Mouse (Mus musculus) midbrain, embryonic 15.5 days (tissue): ENCODE measurements around the gene Pigyl. TPM values are rescaled to one million over a fixed set of nuclear protein-coding genes. Genes with fewer than 3 reads are reported as not detected.
A peak's percentile ranks its signal among the peaks of the same experiment; 100 is the strongest.

Source experiments
- ATAC-seq: fragments of 200-750 bp; cut with Nextera tagmentation; replicated peaks from 2 replicates; pipeline ENCODE4 v1.8.0; 2017; ENCODE audit warnings: moderate TSS enrichment
- H3K27ac ChIP-seq: fragments of 300-500 bp; sonication (generic); 2 replicates; pipeline ENCODE4 v1.5.1; 2015; ENCODE audit warnings: mild to moderate bottlenecking, inconsistent platforms
- H3K27me3 ChIP-seq: fragments of 300-500 bp; sonication (generic); replicated peaks from 2 replicates; pipeline ENCODE4 v1.6.1; 2015; ENCODE audit warnings: inconsistent platforms
- H3K36me3 ChIP-seq: fragments of 300-500 bp; sonication (generic); replicated peaks from 2 replicates; pipeline ENCODE4 v1.6.1; 2015; ENCODE audit warnings: inconsistent platforms
- H3K4me1 ChIP-seq: fragments of 300-500 bp; sonication (generic); 2 replicates; pipeline ENCODE4 v1.6.1; 2015; ENCODE audit warnings: inconsistent platforms
- H3K4me2 ChIP-seq: fragments of 300-500 bp; sonication (generic); 2 replicates; pipeline ENCODE4 v1.6.1; 2015; ENCODE audit warnings: inconsistent platforms, mild to moderate bottlenecking, moderate library complexity
- H3K4me3 ChIP-seq: fragments of 300-500 bp; sonication (generic); 2 replicates; pipeline ENCODE4 v1.5.1; 2015; ENCODE audit warnings: mild to moderate bottlenecking, inconsistent platforms
- H3K9ac ChIP-seq: fragments of 300-500 bp; sonication (generic); 2 replicates; pipeline ENCODE4 v1.6.1; 2015; ENCODE audit warnings: mild to moderate bottlenecking, inconsistent platforms
- H3K9me3 ChIP-seq: fragments of 300-500 bp; sonication (generic); 2 replicates; pipeline ENCODE4 v1.6.1; 2016; ENCODE audit warnings: inconsistent platforms
- WGBS: fragments of 180-500 bp; shearing (Covaris S2); methylation state at CpG from one replicate; pipeline ENCODE4 v1.1.7; 2015; ENCODE audit warnings: mixed read lengths; 5-methylcytosine and 5-hydroxymethylcytosine counted together
- microRNA-seq: library from miRNA; unstranded; fragments of <30 nt; microRNA quantifications from one replicate; pipeline ENCODE4, GENCODE M21; 2016
- polyA plus RNA-seq: library from polyadenylated mRNA; unstranded; fragments of >200 nt; fragmentation: Nextera tagmentation; extraction: Ambion mirVana; gene quantifications from 2 replicates; pipeline ENCODE4 v1.2.1, GENCODE M21; 2015

Gene Pigyl
- polyA plus RNA-seq, 1 experiment from 2014 or later: 85.7 TPM

GRCm38 (mm10) chr9:22165964-22166363 lies 9.3 kb downstream of the Pigyl start:
- H3K27ac ChIP-seq: no peak overlapping the region
- H3K36me3 ChIP-seq: no peaks in the 10 kb centered on the region
- H3K4me1 ChIP-seq: no peaks in the 10 kb centered on the region
- ATAC-seq: no peak
- no peak overlapping the region for H3K4me3 ChIP-seq
- 50% methylated on average over 6 of the region's 6 CpGs for WGBS
- H3K27me3 ChIP-seq: no peaks in the 10 kb centered on the region
- no peak overlapping the region for H3K4me2 ChIP-seq
- no peak overlapping the region for H3K9ac ChIP-seq
- no peaks in the 10 kb centered on the region for H3K9me3 ChIP-seq

- H3K27ac ChIP-seq: no peak overlapping the region
- WGBS: 94% methylated on average over 10 of the region's 10 CpGs
- H3K4me1 ChIP-seq: no peaks in the 10 kb centered on the region
- no peak overlapping the region for H3K4me2 ChIP-seq
- no peaks in the 10 kb centered on the region for H3K36me3 ChIP-seq
- no peaks in the 10 kb centered on the region for H3K9me3 ChIP-seq
- no peak overlapping the region for H3K9ac ChIP-seq
- no peaks in the 10 kb centered on the region for H3K27me3 ChIP-seq
- no peak overlapping the region for H3K4me3 ChIP-seq
- ATAC-seq: no peak
Measured at GRCm38 (mm10) chr9:22166686-22167085, 10.0 kb downstream of the Pigyl start.

GRCm38 (mm10) chr9:22167751-22168150 lies 11.1 kb downstream of the Pigyl start:
- Histone ChIP-seq H3K4me2 (no peak overlapping the region), H3K9me3 (no peaks in the 10 kb centered on the region), H3K27ac (no peak overlapping the region), H3K4me1 (no peaks in the 10 kb centered on the region), H3K36me3 (no peaks in the 10 kb centered on the region), H3K4me3 (no peak overlapping the region), H3K27me3 (no peaks in the 10 kb centered on the region), H3K9ac (no peak overlapping the region)
- no peak for ATAC-seq
- 95% methylated on average over 4 of the region's 4 CpGs for WGBS

- ATAC-seq: no peak
- H3K27me3 ChIP-seq: no peaks in the 10 kb centered on the region
- no peak overlapping the region for H3K27ac ChIP-seq
- no peaks in the 10 kb centered on the region for H3K36me3 ChIP-seq
- no peaks in the 10 kb centered on the region for H3K4me1 ChIP-seq
- no peak overlapping the region for H3K9ac ChIP-seq
- H3K9me3 ChIP-seq: no peaks in the 10 kb centered on the region
- no peak overlapping the region for H3K4me2 ChIP-seq
- no peak overlapping the region for H3K4me3 ChIP-seq
- WGBS: 94% methylated on average over 11 of the region's 11 CpGs
Measured at GRCm38 (mm10) chr9:22169327-22169726, 12.7 kb downstream of the Pigyl start.

- H3K9me3 ChIP-seq: no peaks in the 10 kb centered on the region
- H3K4me3 ChIP-seq: no peak overlapping the region
- no peaks in the 10 kb centered on the region for H3K27me3 ChIP-seq
- ATAC-seq: no peak
- no peak overlapping the region for H3K4me2 ChIP-seq
- no peaks in the 10 kb centered on the region for H3K4me1 ChIP-seq
- WGBS: 91% methylated on average over 4 of the region's 4 CpGs
- H3K9ac ChIP-seq: no peak overlapping the region
- H3K36me3 ChIP-seq: no peaks in the 10 kb centered on the region
- H3K27ac ChIP-seq: no peak overlapping the region
Measured at GRCm38 (mm10) chr9:22172318-22172717, 15.7 kb downstream of the Pigyl start.

- peak within 1 kb of the TSS; percentile 56 for H3K9ac ChIP-seq
- no peaks in the 10 kb centered on the region for H3K36me3 ChIP-seq
- peaks cover 5% of the 10 kb centered on the region; the same call in 1 of the 2 replicates for H3K4me1 ChIP-seq
- no peaks in the 10 kb centered on the region for H3K9me3 ChIP-seq
- 21% methylated on average over 38 of the region's 43 CpGs for WGBS
- peak; percentile 92 for ATAC-seq
- no peak within 1 kb of the TSS for H3K27ac ChIP-seq
- no peaks in the 10 kb centered on the region for H3K27me3 ChIP-seq
- H3K4me2 ChIP-seq: peak within 1 kb of the TSS; percentile 84
- peak within 1 kb of the TSS; percentile 48 for H3K4me3 ChIP-seq
Measured at GRCm38 (mm10) chr9:22188025-22188611, 31.5 kb downstream of the Pigyl start, which contains the start of gene Zfp872. TSS of gene Zfp872 (plus strand) at chr9:22188090.

- H3K9ac ChIP-seq: no peak overlapping the region
- H3K4me3 ChIP-seq: no peak overlapping the region
- H3K27me3 ChIP-seq: no peaks in the 10 kb centered on the region
- H3K9me3 ChIP-seq: peaks cover 10% of the 10 kb centered on the region
- H3K4me1 ChIP-seq: no peaks in the 10 kb centered on the region
- H3K36me3 ChIP-seq: no peaks in the 10 kb centered on the region
- H3K4me2 ChIP-seq: no peak overlapping the region
- no peak overlapping the region for H3K27ac ChIP-seq
- WGBS: 59% methylated on average over 5 of the region's 5 CpGs
- no peak for ATAC-seq
Measured at GRCm38 (mm10) chr9:22196412-22196811, 39.8 kb downstream of the Pigyl start.

Small RNA genes within 50 kb of the gene (microRNA-seq; reads per million reads assigned to microRNA genes)
- not detected for gene Mir7084

Other genes with a start within 250 kb of the Pigyl start
- 15.4 and 15.5 TPM in 2 replicates for gene Rab3d, start 238.7 kb upstream of the Pigyl start, polyA plus RNA-seq
- 13.4 and 14.1 TPM in 2 replicates for gene Ccdc159, start 229.4 kb upstream of the Pigyl start, polyA plus RNA-seq
- gene Tmem205, start 229.3 kb upstream of the Pigyl start, polyA plus RNA-seq: 49.3 and 52.4 TPM in 2 replicates
- 116 and 120 TPM in 2 replicates for gene Plppr2, start 219.8 kb upstream of the Pigyl start, polyA plus RNA-seq
- 10.5 TPM in 2 replicates for gene Swsap1, start 201.1 kb upstream of the Pigyl start, polyA plus RNA-seq
- 1.6 and 1.9 TPM in 2 replicates for gene Epor, start 193.3 kb upstream of the Pigyl start, polyA plus RNA-seq
- gene Rgl3, start 167.4 kb upstream of the Pigyl start, polyA plus RNA-seq: 1.1 and 1.8 TPM in 2 replicates
- gene Ccdc151, start 154.2 kb upstream of the Pigyl start, polyA plus RNA-seq: 4.8 and 6.4 TPM in 2 replicates
- gene Prkcsh, start 154.0 kb upstream of the Pigyl start, polyA plus RNA-seq: 94.6 and 103 TPM in 2 replicates
- 110 and 113 TPM in 2 replicates for gene Elavl3, start 104.8 kb upstream of the Pigyl start, polyA plus RNA-seq
- not detected in 2 replicates for gene Gm49318, start 85.6 kb upstream of the Pigyl start, polyA plus RNA-seq
- 21.7 and 22.5 TPM in 2 replicates for gene Zfp653, start 85.5 kb upstream of the Pigyl start, polyA plus RNA-seq
- gene Ecsit, start 71.4 kb upstream of the Pigyl start, polyA plus RNA-seq: 58.8 and 59.4 TPM in 2 replicates
- gene Cnn1, start 57.6 kb upstream of the Pigyl start, polyA plus RNA-seq: 1.9 and 2.4 TPM in 2 replicates
- 181 and 198 TPM in 2 replicates for gene Elof1, start 39.7 kb upstream of the Pigyl start, polyA plus RNA-seq
- 0.66 and 0.96 TPM in 2 replicates for gene Acp5, start 21.1 kb upstream of the Pigyl start, polyA plus RNA-seq
- 0.41 and 0.48 TPM in 2 replicates for gene Zfp872, start 31.2 kb downstream of the Pigyl start, polyA plus RNA-seq
- 10.3 and 11.4 TPM in 2 replicates for gene Zfp809, start 68.9 kb downstream of the Pigyl start, polyA plus RNA-seq
- gene Zfp599, start 103.0 kb downstream of the Pigyl start, polyA plus RNA-seq: 11.4 and 13.2 TPM in 2 replicates
- gene Zfp810, start 150.8 kb downstream of the Pigyl start, polyA plus RNA-seq: 32.4 and 39.2 TPM in 2 replicates
- gene Anln, start 232.3 kb downstream of the Pigyl start, polyA plus RNA-seq: 4.5 and 4.7 TPM in 2 replicates